Mouse (Mus musculus) lung, embryonic 14.5 days (tissue): ENCODE data around the gene Mgea5. TPM values are rescaled to one million over a fixed set of nuclear protein-coding genes. Genes with fewer than 3 reads are reported as not detected.

ENCODE experiments used
- ATAC-seq: fragments of 200-750 bp; cut with Nextera tagmentation; 2 replicates; pipeline ENCODE4 v1.8.0; 2017; ENCODE audit warnings: mild to moderate bottlenecking, moderate TSS enrichment, moderate library complexity; ENCODE audit not compliant: insufficient read depth
- DNase-seq: peaks from one replicate; pipeline ENCODE4 v3.0.0-alpha.2; 2015
- H3K27ac ChIP-seq: fragments of 300-500 bp; sonication (generic); 2 replicates; pipeline ENCODE4 v1.5.1; 2014; ENCODE audit warnings: low read depth, mild to moderate bottlenecking, moderate library complexity
- H3K27me3 ChIP-seq: fragments of 300-500 bp; sonication (generic); 2 replicates; pipeline ENCODE4 v1.6.1; 2014; ENCODE audit warnings: low read length, control low read depth; ENCODE audit not compliant: insufficient read depth
- H3K36me3 ChIP-seq: fragments of 300-500 bp; sonication (generic); 2 replicates; pipeline ENCODE4 v1.6.1; 2014; ENCODE audit warnings: control low read depth; ENCODE audit not compliant: insufficient read depth
- H3K4me1 ChIP-seq: fragments of 300-500 bp; sonication (generic); 2 replicates; pipeline ENCODE4 v1.6.1; 2014; ENCODE audit warnings: antibody characterized with exemption, control low read depth; ENCODE audit not compliant: insufficient read depth
- H3K4me2 ChIP-seq: fragments of 300-500 bp; sonication (generic); 2 replicates; pipeline ENCODE4 v1.6.1; 2014; ENCODE audit warnings: mild to moderate bottlenecking
- H3K4me3 ChIP-seq: fragments of 300-500 bp; sonication (generic); 2 replicates; pipeline ENCODE4 v1.5.1; 2014; ENCODE audit warnings: low read depth, low read length
- H3K9ac ChIP-seq: fragments of 300-500 bp; sonication (generic); 2 replicates; pipeline ENCODE4 v1.6.1; 2014
- H3K9me3 ChIP-seq: fragments of 300-500 bp; sonication (generic); 2 replicates; pipeline ENCODE4 v1.6.1; 2016; ENCODE audit warnings: low read depth, low read length, control low read depth
- CTCF ChIP-seq: IDR thresholded peaks from 2 replicates; pipeline ENCODE4 v1.5.1; 2016; ENCODE audit warnings: antibody characterized with exemption, low read depth
- WGBS: fragments of 180-500 bp; shearing (Covaris S2); extraction: QIAGEN DNeasy Blood & Tissue Kit; methylation state at CpG from one replicate; pipeline ENCODE4 v1.1.7; 2014; 5-methylcytosine and 5-hydroxymethylcytosine counted together
- polyA plus RNA-seq: library from polyadenylated mRNA; unstranded; fragments of >200 nt; fragmentation: Nextera tagmentation; extraction: Ambion mirVana; gene quantifications from 2 replicates; pipeline ENCODE4 v1.2.1, GENCODE M21; 2014

Gene Mgea5
- polyA plus RNA-seq: 58.3 and 61.8 TPM in 2 replicates

GRCm38 (mm10) chr19:45783181-45783932 lies at the start of gene Mgea5:
TSS of gene Mgea5 (minus strand) at chr19:45783837.
- Histone ChIP-seq H3K27ac (peak within 1 kb of the TSS; percentile 97), H3K27me3 (no peaks in the 10 kb centered on the region), H3K4me1 (peaks cover 7% of the 10 kb centered on the region; the same call in 1 of the 2 replicates), H3K4me3 (peak within 1 kb of the TSS; percentile 100), H3K4me2 (peak within 1 kb of the TSS; percentile 74), H3K9ac (peak within 1 kb of the TSS; percentile 97), H3K36me3 (peaks cover 28% of the 10 kb centered on the region), H3K9me3 (no peaks in the 10 kb centered on the region)
- ATAC-seq (peak; percentile 97), DNase-seq (peak; percentile 99)
- WGBS: under 1% methylated on average over 65 of the region's 71 CpGs
- no peak; the same call in 1 of the 2 replicates for TF ChIP-seq CTCF

- Histone ChIP-seq H3K27me3 (no peaks in the 10 kb centered on the region), H3K36me3 (no peaks in the 10 kb centered on the region), H3K9me3 (no peaks in the 10 kb centered on the region), H3K4me3 (no peak overlapping the region), H3K27ac (no peak overlapping the region), H3K4me2 (no peak overlapping the region), H3K9ac (no peak overlapping the region), H3K4me1 (no peaks in the 10 kb centered on the region)
- ATAC-seq (no peak), DNase-seq (no peak)
- TF ChIP-seq CTCF: peak; percentile 20; the same call in 1 of the 2 replicates
- WGBS: 18% methylated on average over 2 of the region's 2 CpGs
These were observed 47.0 kb upstream of the Mgea5 start for GRCm38 (mm10) chr19:45830679-45831078.

GRCm38 (mm10) chr19:45827736-45828135 lies 44.1 kb upstream of the Mgea5 start:
- no peak overlapping the region for H3K4me2 ChIP-seq
- H3K27ac ChIP-seq: no peak overlapping the region
- H3K27me3 ChIP-seq: no peaks in the 10 kb centered on the region
- H3K36me3 ChIP-seq: no peaks in the 10 kb centered on the region
- ATAC-seq (no peak), DNase-seq (no peak)
- H3K4me1 ChIP-seq: no peaks in the 10 kb centered on the region
- TF ChIP-seq CTCF: no peak
- H3K9ac ChIP-seq: no peak overlapping the region
- WGBS: 90% methylated on average over 3 of the region's 3 CpGs
- H3K9me3 ChIP-seq: no peaks in the 10 kb centered on the region
- H3K4me3 ChIP-seq: no peak overlapping the region

GRCm38 (mm10) chr19:45827125-45827524 lies 43.5 kb upstream of the Mgea5 start:
- Histone ChIP-seq H3K4me1 (no peaks in the 10 kb centered on the region), H3K9me3 (no peaks in the 10 kb centered on the region), H3K4me2 (no peak overlapping the region), H3K27ac (no peak overlapping the region), H3K27me3 (no peaks in the 10 kb centered on the region), H3K36me3 (no peaks in the 10 kb centered on the region), H3K4me3 (no peak overlapping the region), H3K9ac (no peak overlapping the region)
- 49% methylated on average over 5 of the region's 5 CpGs for WGBS
- ATAC-seq (no peak), DNase-seq (no peak)
- no peak for TF ChIP-seq CTCF

GRCm38 (mm10) chr19:45826146-45826545 lies 42.5 kb upstream of the Mgea5 start:
- H3K4me3 ChIP-seq: no peak overlapping the region
- TF ChIP-seq CTCF: no peak
- ATAC-seq (no peak), DNase-seq (no peak)
- no peaks in the 10 kb centered on the region for H3K4me1 ChIP-seq
- H3K36me3 ChIP-seq: no peaks in the 10 kb centered on the region
- WGBS: 67% methylated on average over 3 of the region's 3 CpGs
- H3K27me3 ChIP-seq: no peaks in the 10 kb centered on the region
- no peak overlapping the region for H3K27ac ChIP-seq
- no peaks in the 10 kb centered on the region for H3K9me3 ChIP-seq
- H3K9ac ChIP-seq: no peak overlapping the region
- H3K4me2 ChIP-seq: no peak overlapping the region

- ATAC-seq: no peak
- TF ChIP-seq CTCF: no peak
- H3K27me3 ChIP-seq: no peaks in the 10 kb centered on the region
- DNase-seq: no peak
- peaks cover 13% of the 10 kb centered on the region for H3K4me1 ChIP-seq
- WGBS: 67% methylated on average over 5 of the region's 5 CpGs
- no peak overlapping the region for H3K9ac ChIP-seq
- no peak overlapping the region for H3K4me3 ChIP-seq
- H3K4me2 ChIP-seq: no peak overlapping the region
- H3K27ac ChIP-seq: no peak overlapping the region
- no peaks in the 10 kb centered on the region for H3K9me3 ChIP-seq
- 0 out of 2 replicates have a peak, but pooled peaks cover 6% of the 10 kb centered on the region for H3K36me3 ChIP-seq
These were observed 38.2 kb upstream of the Mgea5 start for GRCm38 (mm10) chr19:45821832-45822231.

GRCm38 (mm10) chr19:45817816-45818490 lies 34.3 kb upstream of the Mgea5 start:
- Histone ChIP-seq H3K9me3 (no peaks in the 10 kb centered on the region), H3K36me3 (0 out of 2 replicates have a peak, but pooled peaks cover 6% of the 10 kb centered on the region), H3K27ac (no peak overlapping the region), H3K4me2 (no peak overlapping the region), H3K4me1 (peaks cover 22% of the 10 kb centered on the region), H3K4me3 (no peak overlapping the region), H3K9ac (no peak overlapping the region), H3K27me3 (no peaks in the 10 kb centered on the region)
- DNase-seq: peak; percentile 53
- TF ChIP-seq CTCF: no peak
- 45% methylated on average over 11 of the region's 11 CpGs for WGBS
- peak; percentile 11; the same call in 1 of the 2 replicates for ATAC-seq
